Mouse (Mus musculus) cerebellum, adult 11 months (tissue): ENCODE measurements around the gene Pfn4.
"Not testable (repeated sequence)": the region's sequence is repeated elsewhere in the genome, so short reads cannot be mapped to it uniquely, and the experiment has no call there.

Experiments used
- DNase-seq: peaks from one replicate; pipeline ENCODE4 v3.0.0; 2022

Gene Pfn4

GRCm38 (mm10) chr12:4788128-4788527 lies 19.3 kb downstream of the Pfn4 start:
- not testable (repeated sequence) for DNase-seq

- DNase-seq: no peak
These were observed 24.9 kb downstream of the Pfn4 start for GRCm38 (mm10) chr12:4793718-4794117.

GRCm38 (mm10) chr12:4797471-4797870 lies 28.6 kb downstream of the Pfn4 start:
- not testable (repeated sequence) for DNase-seq

GRCm38 (mm10) chr12:4811036-4811435 lies 42.2 kb downstream of the Pfn4 start:
- DNase-seq: no peak

- DNase-seq: no peak
These were observed 42.9 kb downstream of the Pfn4 start for GRCm38 (mm10) chr12:4811705-4812104.

- DNase-seq: no peak
These were observed 44.8 kb downstream of the Pfn4 start for GRCm38 (mm10) chr12:4813636-4814035.

- DNase-seq: no peak
These were observed 48.0 kb downstream of the Pfn4 start for GRCm38 (mm10) chr12:4816680-4817360.

- DNase-seq: peak; percentile 98
These were observed 48.7 kb downstream of the Pfn4 start, which contains the start of gene Sf3b6 for GRCm38 (mm10) chr12:4817361-4818101. Gene Sf3b6 (plus strand): TSS chr12:4817544.

GRCm38 (mm10) chr12:4827256-4827655 lies 58.4 kb downstream of the Pfn4 start:
- no peak for DNase-seq
